Mouse (Mus musculus) monocyte, adult 2 months (primary cell): ENCODE measurements around the gene Mylk.

ENCODE experiments used
- DNase-seq, 2 experiments: peaks; one replicate each; pipeline ENCODE4 v3.0.0; 2022; ENCODE audit warnings: low spot score in 2 of 2, low read depth in 1 of 2

Gene Mylk

DNA sequence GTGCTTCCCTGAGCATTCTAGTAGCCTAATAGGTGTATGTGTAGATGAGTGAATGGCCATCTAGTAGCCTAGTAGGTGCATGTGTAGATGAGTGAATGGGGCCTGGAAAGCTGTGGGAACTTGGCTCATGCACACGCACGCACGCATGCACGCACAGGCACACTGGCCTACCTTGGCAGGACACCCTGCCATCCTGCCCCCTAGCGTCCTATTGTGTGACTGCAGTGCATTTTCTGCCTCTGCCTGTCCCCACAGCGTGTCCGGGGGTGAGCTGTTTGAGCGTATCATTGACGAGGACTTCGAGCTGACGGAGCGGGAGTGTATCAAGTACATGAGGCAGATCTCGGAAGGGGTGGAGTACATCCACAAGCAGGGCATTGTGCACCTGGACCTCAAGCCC lies 231.6 kb downstream of the Mylk start:
- no peak for DNase-seq

DNA sequence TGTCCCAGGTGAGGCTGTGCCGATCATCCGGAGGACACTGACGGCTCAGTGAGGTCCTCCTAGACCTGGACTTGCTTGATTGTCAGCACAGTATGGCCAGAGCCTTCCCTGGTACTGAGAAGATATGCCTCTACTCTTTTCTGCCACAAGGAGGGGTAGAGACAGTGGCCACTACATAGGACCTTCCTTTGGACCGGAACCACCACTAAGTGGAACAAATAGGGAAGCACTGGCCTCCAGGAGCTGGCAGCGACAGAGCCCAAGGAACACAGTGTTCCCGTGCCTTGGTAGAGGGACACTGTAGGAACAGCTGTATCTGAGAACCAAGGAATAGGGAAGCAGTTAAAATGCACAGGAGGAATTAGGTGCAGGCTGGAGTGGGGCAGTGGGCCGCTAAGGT lies 233.0 kb downstream of the Mylk start:
- DNase-seq = no peak

GRCm38 (mm10) chr16:34981009-34981408 lies 236.0 kb downstream of the Mylk start:
- no peak for DNase-seq

- no peak for DNase-seq
Measured at GRCm38 (mm10) chr16:34984203-34985030, 239.4 kb downstream of the Mylk start.

DNA sequence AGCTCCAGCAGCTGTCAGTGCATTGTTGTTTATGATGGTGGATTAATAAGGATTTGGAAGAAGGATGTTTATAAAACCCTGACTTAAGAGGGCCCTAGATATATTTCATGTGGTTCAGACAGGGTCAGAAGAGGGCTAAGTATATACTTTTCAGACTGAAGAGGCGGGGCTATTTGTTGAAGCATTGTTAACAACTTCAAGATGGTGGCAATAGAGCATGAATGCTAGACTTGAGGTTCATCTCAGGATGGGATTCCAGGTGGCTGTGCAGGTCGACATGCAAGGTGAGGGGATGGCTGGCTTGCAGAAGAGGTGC lies 240.0 kb downstream of the Mylk start:
- no peak for DNase-seq

DNA sequence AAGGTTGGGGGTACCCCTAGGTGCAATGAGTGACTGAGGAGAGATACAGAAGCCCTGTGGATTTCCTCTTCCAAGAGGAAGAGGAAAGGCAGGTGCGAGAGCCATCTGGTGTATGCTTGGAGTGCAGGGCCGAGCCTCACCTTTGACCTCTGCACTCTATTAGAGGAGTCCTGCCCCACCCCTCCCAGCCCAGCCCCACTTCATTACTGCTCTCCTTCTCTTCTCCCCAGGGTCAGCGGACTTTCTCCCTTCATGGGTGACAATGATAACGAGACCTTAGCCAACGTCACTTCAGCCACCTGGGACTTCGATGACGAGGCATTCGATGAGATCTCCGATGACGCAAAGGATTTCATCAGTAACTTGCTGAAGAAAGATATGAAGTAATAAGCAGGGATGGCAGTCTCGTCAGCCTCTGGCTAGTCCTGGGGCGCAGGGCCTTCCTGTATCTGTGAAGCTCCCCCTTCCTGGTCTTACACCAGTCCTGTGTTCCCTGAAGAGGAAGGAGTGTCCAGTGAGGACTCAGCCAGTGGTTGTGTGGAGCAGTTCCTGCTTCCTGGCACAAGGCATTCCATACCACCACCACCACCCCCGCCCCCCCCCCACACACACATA lies 241.3 kb downstream of the Mylk start:
- no peak for DNase-seq

- no peak for DNase-seq
Measured at GRCm38 (mm10) chr16:34991365-34991764, 246.4 kb downstream of the Mylk start.

- no peak for DNase-seq
Measured at GRCm38 (mm10) chr16:34992854-34993253, 247.8 kb downstream of the Mylk start.

DNA sequence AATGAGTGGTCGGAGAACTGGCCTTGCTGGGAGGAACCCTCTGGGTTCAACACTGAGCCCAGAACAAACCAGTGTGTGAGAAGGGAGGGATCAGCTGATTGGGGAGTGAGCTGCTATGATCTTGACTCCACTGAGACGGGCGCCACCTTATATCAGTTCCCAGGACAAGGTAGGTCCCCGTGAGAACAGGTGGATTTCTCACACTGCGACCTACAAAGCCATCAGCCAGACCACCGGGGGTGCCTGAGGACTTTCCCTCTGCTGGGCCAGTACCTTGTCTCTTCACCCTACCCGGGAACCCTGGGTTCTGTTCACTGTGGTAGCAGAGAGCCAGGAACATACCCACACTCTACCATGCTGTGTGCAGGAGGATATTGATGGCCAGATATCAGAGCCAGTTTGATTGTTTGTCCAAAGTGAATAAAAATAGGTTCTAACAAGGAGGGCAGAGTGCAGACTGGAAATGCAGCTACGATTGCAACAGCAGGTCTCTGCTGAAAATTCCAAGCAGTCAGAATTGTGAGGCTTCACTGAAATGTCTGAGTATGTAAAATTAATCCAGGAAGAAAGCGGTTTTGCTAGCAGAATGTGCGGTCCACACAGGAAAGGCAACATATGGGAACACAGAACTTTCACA lies 248.8 kb downstream of the Mylk start:
- no peak for DNase-seq

GRCm38 (mm10) chr16:34994641-34995141 lies 249.7 kb downstream of the Mylk start:
- no peak for DNase-seq

DNA sequence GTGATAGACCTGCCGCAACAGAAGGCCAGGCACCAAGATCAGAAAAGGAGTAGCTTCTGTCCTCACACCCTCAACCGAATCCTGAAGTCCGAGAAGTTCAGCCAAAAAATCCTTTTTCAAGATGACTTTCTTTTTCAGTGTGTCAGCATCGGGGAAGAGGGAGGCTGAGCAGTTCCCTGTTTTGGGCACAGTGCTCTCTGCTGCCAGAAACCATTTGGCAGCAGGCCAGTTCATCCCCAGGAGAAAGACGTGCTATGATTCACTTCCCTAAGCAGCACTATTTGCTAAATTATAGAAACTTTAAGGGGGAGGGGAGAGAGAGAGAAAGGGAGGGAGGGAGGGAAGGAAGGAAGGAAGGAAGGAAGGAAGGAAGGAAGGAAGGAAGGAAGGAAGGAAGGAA lies 251.1 kb downstream of the Mylk start:
- no peak for DNase-seq

- no peak for DNase-seq
Measured at GRCm38 (mm10) chr16:34997052-34997451, 252.0 kb downstream of the Mylk start.

DNA sequence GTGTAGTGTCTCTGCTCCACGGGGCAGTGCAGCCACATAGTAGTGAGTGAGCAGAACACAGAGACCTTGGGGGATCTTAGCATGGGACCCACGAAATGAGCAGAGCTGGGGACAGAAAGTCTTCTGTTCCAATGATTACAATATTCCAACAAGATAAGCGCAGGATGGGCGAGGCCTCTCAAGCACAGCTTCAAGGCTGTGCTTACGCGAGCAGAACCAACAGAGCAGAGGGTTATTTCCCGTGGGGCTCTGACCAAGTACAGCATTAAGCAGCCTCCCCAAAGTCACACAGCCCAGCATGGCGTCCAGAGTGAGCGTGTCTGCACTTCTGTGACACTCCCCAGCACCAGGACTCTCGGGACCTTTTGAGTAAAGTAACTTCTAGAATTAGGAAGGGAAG lies 252.6 kb downstream of the Mylk start:
- DNase-seq = no peak

- DNase-seq = no peak
Measured at GRCm38 (mm10) chr16:34999016-34999415, 254.0 kb downstream of the Mylk start.

DNA sequence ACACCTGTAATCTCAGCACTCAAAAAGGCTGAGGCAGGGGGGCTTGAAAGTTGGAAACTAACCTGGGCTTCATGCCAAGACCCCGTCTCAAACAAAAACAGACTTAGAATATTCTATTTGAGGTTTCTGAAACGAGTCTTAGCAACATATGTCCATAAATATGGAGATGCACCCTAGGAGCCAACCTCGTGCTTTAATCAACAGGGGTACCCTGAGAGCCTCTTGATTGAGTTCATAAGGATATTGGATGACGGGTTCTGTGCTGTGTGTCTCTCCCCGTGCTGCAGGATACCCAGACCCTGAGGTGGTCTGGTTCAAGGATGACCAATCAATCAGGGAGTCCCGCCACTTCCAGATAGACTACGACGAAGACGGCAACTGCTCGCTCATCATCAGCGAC lies 255.0 kb downstream of the Mylk start:
- no peak for DNase-seq

GRCm38 (mm10) chr16:35000923-35001560 lies 256.0 kb downstream of the Mylk start:
- DNase-seq = no peak

DNA sequence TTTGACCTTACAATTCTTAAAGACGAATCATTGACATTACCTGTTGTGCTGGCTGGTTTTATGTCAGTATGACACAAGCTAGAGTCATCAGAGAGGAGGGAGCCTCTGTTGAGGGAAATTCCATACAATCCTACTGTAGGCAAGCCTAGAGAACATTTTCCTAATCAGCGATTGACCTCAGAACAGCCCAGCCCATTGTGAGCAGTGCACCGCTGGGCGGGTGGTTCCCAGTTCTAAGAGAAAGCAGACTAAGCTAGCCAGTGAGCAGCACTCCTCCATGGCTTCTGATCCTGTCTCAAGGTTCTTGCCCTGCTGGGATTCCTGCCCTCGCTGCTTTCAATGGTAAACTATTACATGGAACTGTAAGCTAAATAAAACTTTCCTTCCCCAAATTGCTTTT lies 259.3 kb downstream of the Mylk start:
- DNase-seq = no peak

GRCm38 (mm10) chr16:35004756-35005155 lies 259.7 kb downstream of the Mylk start:
- no peak for DNase-seq

GRCm38 (mm10) chr16:35006251-35006650 lies 261.2 kb downstream of the Mylk start:
- no peak for DNase-seq

DNA sequence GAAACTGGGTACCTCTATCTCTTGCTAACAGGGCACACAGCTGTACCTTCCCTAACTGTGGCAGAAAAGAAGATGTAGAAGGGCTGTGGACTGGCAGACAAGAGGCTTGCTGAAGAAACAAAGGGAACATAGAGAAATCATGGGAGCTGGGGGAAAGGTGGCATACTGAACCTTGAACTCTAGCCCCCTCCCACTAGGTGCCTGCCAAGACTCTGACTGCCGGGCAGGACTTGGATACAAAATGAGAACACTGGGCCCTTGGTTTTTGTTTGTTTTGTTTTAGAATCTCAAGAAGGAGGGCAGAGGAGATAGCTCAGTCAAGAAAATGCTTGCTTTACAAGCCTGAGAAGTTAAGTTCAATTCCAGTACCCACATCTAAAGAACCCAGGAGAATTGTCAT lies 262.4 kb downstream of the Mylk start:
- no peak for DNase-seq

DNA sequence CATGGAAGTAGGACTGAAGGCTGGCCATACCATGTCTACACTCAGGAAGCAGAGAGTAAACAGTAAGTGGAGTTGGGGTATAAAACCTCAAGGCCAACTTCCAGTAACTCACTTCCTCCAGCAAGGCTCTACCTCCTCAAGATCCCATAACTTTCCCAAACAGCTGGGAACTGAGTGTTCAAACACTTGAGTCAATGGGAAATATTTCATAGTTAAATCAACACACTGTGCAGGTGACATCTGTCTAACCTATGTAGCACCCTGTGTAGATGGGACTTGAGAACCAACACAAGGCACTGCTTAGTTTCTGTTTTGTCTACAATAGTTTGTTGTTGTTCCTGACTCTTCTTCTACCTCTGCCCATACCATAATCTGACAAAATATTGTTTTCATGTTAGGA lies 263.4 kb downstream of the Mylk start:
- no peak for DNase-seq

GRCm38 (mm10) chr16:35013501-35013900 lies 268.5 kb downstream of the Mylk start:
- no peak for DNase-seq
